Mouse (Mus musculus): Measurements from ENCODE around the gene Trpm1.

The Trpm1 gene

GRCm38 (mm10) chr7:64237747-64238146, 84.1 kb downstream of the Trpm1 start:
- no peak for DNase-seq

GRCm38 (mm10) chr7:64238410-64239086, 84.9 kb downstream of the Trpm1 start:
- DNase-seq: no peak

- DNase-seq: no peak
These were observed 85.6 kb downstream of the Trpm1 start for GRCm38 (mm10) chr7:64239138-64239805.

GRCm38 (mm10) chr7:64239806-64240315, 86.2 kb downstream of the Trpm1 start:
- no peak for DNase-seq

GRCm38 (mm10) chr7:64242424-64242823, 88.8 kb downstream of the Trpm1 start:
- no peak for DNase-seq

GRCm38 (mm10) chr7:64244371-64244770, 90.7 kb downstream of the Trpm1 start:
- no peak for DNase-seq

- DNase-seq: no peak
These were observed 93.1 kb downstream of the Trpm1 start for GRCm38 (mm10) chr7:64246713-64247112.

GRCm38 (mm10) chr7:64248352-64248751, 94.7 kb downstream of the Trpm1 start:
- no peak for DNase-seq

- DNase-seq: no peak
These were observed 96.1 kb downstream of the Trpm1 start for GRCm38 (mm10) chr7:64249715-64250114.

GRCm38 (mm10) chr7:64250417-64250816, 96.8 kb downstream of the Trpm1 start:
- DNase-seq: no peak

- no peak for DNase-seq
These were observed 100.1 kb downstream of the Trpm1 start for GRCm38 (mm10) chr7:64253736-64254135.

- DNase-seq: no peak
These were observed 112.1 kb downstream of the Trpm1 start for GRCm38 (mm10) chr7:64265502-64266279.

GRCm38 (mm10) chr7:64266587-64266986, 113.0 kb downstream of the Trpm1 start:
- DNase-seq: no peak

- DNase-seq: no peak
These were observed 118.3 kb downstream of the Trpm1 start for GRCm38 (mm10) chr7:64271926-64272325.

- DNase-seq: no peak
These were observed 121.9 kb downstream of the Trpm1 start for GRCm38 (mm10) chr7:64275518-64275917.

- no peak for DNase-seq
These were observed 123.3 kb downstream of the Trpm1 start for GRCm38 (mm10) chr7:64276921-64277320.

GRCm38 (mm10) chr7:64278526-64278925, 124.9 kb downstream of the Trpm1 start:
- DNase-seq: no peak

GRCm38 (mm10) chr7:64279548-64279947, 125.9 kb downstream of the Trpm1 start:
- no peak for DNase-seq

- no peak for DNase-seq
These were observed 132.9 kb downstream of the Trpm1 start for GRCm38 (mm10) chr7:64286566-64286965.

GRCm38 (mm10) chr7:64287414-64288091, 133.9 kb downstream of the Trpm1 start, which contains the start of gene Mtmr10:
Gene Mtmr10 (plus strand): TSS chr7:64287653.
- peak; percentile 99 for DNase-seq

- DNase-seq: no peak
These were observed 135.8 kb downstream of the Trpm1 start for GRCm38 (mm10) chr7:64289416-64289815.

- DNase-seq: no peak
These were observed 136.8 kb downstream of the Trpm1 start for GRCm38 (mm10) chr7:64290431-64290830.

- no peak for DNase-seq
These were observed 138.1 kb downstream of the Trpm1 start for GRCm38 (mm10) chr7:64291722-64292121.

Data from thymus, postnatal 4 days (tissue).